Mouse (Mus musculus) heart, postnatal 0 days (tissue): Measurements from ENCODE around the gene Traf2. TPM values are rescaled to one million over a fixed set of nuclear protein-coding genes. Genes with fewer than 3 reads are reported as not detected.

Source experiments
- ATAC-seq: fragments of 200-750 bp; cut with Nextera tagmentation; 2 replicates; pipeline ENCODE4 v1.8.0; 2017; ENCODE audit warnings: low read depth, moderate number of reproducible peaks, moderate library complexity; ENCODE audit not compliant: insufficient read depth
- DNase-seq: peaks from one replicate; pipeline ENCODE4 v3.0.0-alpha.2; 2016; ENCODE audit warnings: low spot score
- H3K27ac ChIP-seq: fragments of 300-500 bp; sonication (generic); 2 replicates; pipeline ENCODE4 v1.5.1; 2014; ENCODE audit warnings: low read depth, mild to moderate bottlenecking
- H3K27me3 ChIP-seq: fragments of 300-500 bp; sonication (generic); 2 replicates; pipeline ENCODE4 v1.6.1; 2014; ENCODE audit warnings: low read length, mixed read lengths; ENCODE audit not compliant: control insufficient read depth, insufficient read depth
- H3K36me3 ChIP-seq: fragments of 300-500 bp; sonication (generic); replicated peaks from 2 replicates; pipeline ENCODE4 v1.6.1; 2014; ENCODE audit warnings: low read length, mixed read lengths; ENCODE audit not compliant: control insufficient read depth, insufficient read depth
- H3K4me1 ChIP-seq: fragments of 300-500 bp; sonication (generic); 2 replicates; pipeline ENCODE4 v1.6.1; 2014; ENCODE audit warnings: antibody characterized with exemption; ENCODE audit not compliant: control insufficient read depth, insufficient read depth
- H3K4me2 ChIP-seq: fragments of 300-500 bp; sonication (generic); 2 replicates; pipeline ENCODE4 v1.6.1; 2014; ENCODE audit warnings: low read depth, mild to moderate bottlenecking, low read length, moderate library complexity
- H3K4me3 ChIP-seq: fragments of 300-500 bp; sonication (generic); 2 replicates; pipeline ENCODE4 v1.5.1; 2014; ENCODE audit warnings: low read depth, low read length
- H3K9ac ChIP-seq: fragments of 300-500 bp; sonication (generic); replicated peaks from 2 replicates; pipeline ENCODE4 v1.6.1; 2014; ENCODE audit warnings: low read depth, low read length, mixed read lengths
- H3K9me3 ChIP-seq: fragments of 300-500 bp; sonication (generic); replicated peaks from 2 replicates; pipeline ENCODE4 v1.6.1; 2016; ENCODE audit warnings: low read length; ENCODE audit not compliant: control insufficient read depth
- CTCF ChIP-seq: IDR thresholded peaks from 2 replicates; pipeline ENCODE4 v1.5.1; 2016; ENCODE audit warnings: antibody characterized with exemption, control low read depth, low read depth
- EP300 ChIP-seq: IDR thresholded peaks from 2 replicates; pipeline ENCODE4 v1.6.1; 2016; ENCODE audit warnings: antibody characterized with exemption, low read depth
- WGBS: fragments of 180-500 bp; shearing (Covaris S2); extraction: QIAGEN DNeasy Blood & Tissue Kit; methylation state at CpG from one replicate; pipeline ENCODE4 v1.1.7; 2014; 5-methylcytosine and 5-hydroxymethylcytosine counted together
- polyA plus RNA-seq: library from polyadenylated mRNA; unstranded; fragments of >200 nt; fragmentation: Nextera tagmentation; extraction: Ambion mirVana; gene quantifications from 2 replicates; pipeline ENCODE4 v1.2.1, GENCODE M21; 2015
- total RNA-seq: library from RNA; depleted of rRNA; stranded (reverse); fragments of >200 nt; gene quantifications from 2 replicates; pipeline ENCODE4 v1.2.3, GENCODE M21; 2014; ENCODE audit warnings: low replicate concordance; rRNA removed

Traf2 gene
- total and polyA plus RNA-seq, 2 experiments from 2014 or later: 6.3 to 15.8 TPM

GRCm38 (mm10) chr2:25477967-25478675 lies 68.6 kb downstream of the Traf2 start:
- H3K4me2 ChIP-seq: no peak overlapping the region
- H3K9ac ChIP-seq: no peak overlapping the region
- H3K4me3 ChIP-seq: no peak overlapping the region
- H3K27ac ChIP-seq: no peak overlapping the region
- H3K4me1 ChIP-seq: no peaks in the 10 kb centered on the region; the same call in 1 of the 2 replicates
- no peak for DNase-seq
- H3K9me3 ChIP-seq: no peaks in the 10 kb centered on the region
- no peaks in the 10 kb centered on the region for H3K36me3 ChIP-seq
- TF ChIP-seq CTCF: no peak
- TF ChIP-seq EP300: no peak
- peak; percentile 63 for ATAC-seq
- no peaks in the 10 kb centered on the region for H3K27me3 ChIP-seq
- 73% methylated on average over 3 of the region's 3 CpGs for WGBS

- Histone ChIP-seq H3K4me2 (no peak overlapping the region), H3K4me1 (no peaks in the 10 kb centered on the region; the same call in 1 of the 2 replicates), H3K9ac (no peak overlapping the region), H3K36me3 (no peaks in the 10 kb centered on the region), H3K27me3 (no peaks in the 10 kb centered on the region), H3K4me3 (no peak overlapping the region), H3K9me3 (no peaks in the 10 kb centered on the region), H3K27ac (no peak overlapping the region)
- TF ChIP-seq EP300 (no peak), CTCF (no peak)
- 82% methylated on average over 8 of the region's 8 CpGs for WGBS
- ATAC-seq (no peak), DNase-seq (no peak)
These were observed 69.2 kb downstream of the Traf2 start for GRCm38 (mm10) chr2:25477541-25477940.

- Histone ChIP-seq H3K9ac (no peak overlapping the region), H3K4me3 (no peak overlapping the region), H3K36me3 (no peaks in the 10 kb centered on the region), H3K4me1 (peaks cover 23% of the 10 kb centered on the region), H3K9me3 (no peaks in the 10 kb centered on the region), H3K27me3 (no peaks in the 10 kb centered on the region), H3K4me2 (no peak overlapping the region), H3K27ac (no peak overlapping the region)
- WGBS: 63% methylated on average over 2 of the region's 2 CpGs
- ATAC-seq (no peak), DNase-seq (no peak)
- TF ChIP-seq EP300: no peak
- no peak for TF ChIP-seq CTCF
These were observed 74.2 kb downstream of the Traf2 start for GRCm38 (mm10) chr2:25472550-25472949.

GRCm38 (mm10) chr2:25469969-25470368 lies 76.8 kb downstream of the Traf2 start, which contains the start of gene Ptgds:
TSS of gene Ptgds (minus strand) at chr2:25470046.
- WGBS: 28% methylated on average over 6 of the region's 6 CpGs
- peak; percentile 66 for TF ChIP-seq EP300
- no peak for TF ChIP-seq CTCF
- peak within 1 kb of the TSS; percentile 96 for H3K27ac ChIP-seq
- no peaks in the 10 kb centered on the region for H3K36me3 ChIP-seq
- H3K9me3 ChIP-seq: no peaks in the 10 kb centered on the region
- no peaks in the 10 kb centered on the region for H3K27me3 ChIP-seq
- ATAC-seq (no peak; the same call in none of the 2 replicates), DNase-seq (no peak)
- H3K4me2 ChIP-seq: peak within 1 kb of the TSS; percentile 55
- H3K4me3 ChIP-seq: peak within 1 kb of the TSS; percentile 12
- H3K9ac ChIP-seq: peak within 1 kb of the TSS; percentile 29; the same call in 1 of the 2 replicates
- H3K4me1 ChIP-seq: peaks cover 33% of the 10 kb centered on the region

- peak; percentile 92 for ATAC-seq
- TF ChIP-seq EP300 (peak; percentile 60), CTCF (no peak)
- peak; percentile 85 for DNase-seq
- peak overlapping the region; percentile 12 for H3K4me3 ChIP-seq
- H3K4me2 ChIP-seq: peak overlapping the region; percentile 55
- H3K9me3 ChIP-seq: no peaks in the 10 kb centered on the region
- H3K9ac ChIP-seq: peak overlapping the region; percentile 29; the same call in 1 of the 2 replicates
- H3K27ac ChIP-seq: peak overlapping the region; percentile 96
- H3K36me3 ChIP-seq: no peaks in the 10 kb centered on the region
- 48% methylated on average over 10 of the region's 10 CpGs for WGBS
- peaks cover 33% of the 10 kb centered on the region for H3K4me1 ChIP-seq
- H3K27me3 ChIP-seq: no peaks in the 10 kb centered on the region
These were observed 77.5 kb downstream of the Traf2 start for GRCm38 (mm10) chr2:25468962-25469915.

Other genes starting within 250 kb of the Traf2 start
Only the 30 nearest of the 33 such genes appear.
- 20.1 and 41.2 TPM in 2 replicates for gene Man1b1, start 214.6 kb downstream of the Traf2 start, total RNA-seq
- gene Man1b1, start 214.6 kb downstream of the Traf2 start, polyA plus RNA-seq: 18.8 and 19.5 TPM in 2 replicates
- gene Dpp7, start 190.6 kb downstream of the Traf2 start, total RNA-seq: 9.0 and 13.2 TPM in 2 replicates
- gene Dpp7, start 190.6 kb downstream of the Traf2 start, polyA plus RNA-seq: 4.3 and 4.6 TPM in 2 replicates
- 1.3 and 10.9 TPM in 2 replicates for gene Uap1l1, start 181.3 kb downstream of the Traf2 start, total RNA-seq
- 13.0 and 14.3 TPM in 2 replicates for gene Uap1l1, start 181.3 kb downstream of the Traf2 start, polyA plus RNA-seq
- 14.0 and 26.1 TPM in 2 replicates for gene Sapcd2, start 174.6 kb downstream of the Traf2 start, total RNA-seq
- gene Sapcd2, start 174.6 kb downstream of the Traf2 start, polyA plus RNA-seq: 5.6 and 6.4 TPM in 2 replicates
- gene Entpd2, start 151.1 kb downstream of the Traf2 start, total RNA-seq: 7.9 and 44.8 TPM in 2 replicates
- 3.5 and 4.2 TPM in 2 replicates for gene Entpd2, start 151.1 kb downstream of the Traf2 start, polyA plus RNA-seq
- 43.0 and 49.7 TPM in 2 replicates for gene Npdc1, start 147.6 kb downstream of the Traf2 start, total RNA-seq
- gene Npdc1, start 147.6 kb downstream of the Traf2 start, polyA plus RNA-seq: 21.0 and 24.5 TPM in 2 replicates
- gene Fut7, start 123.7 kb downstream of the Traf2 start, total RNA-seq: not detected in 2 replicates
- gene Fut7, start 123.7 kb downstream of the Traf2 start, polyA plus RNA-seq: not detected in 2 replicates
- gene Abca2, start 118.2 kb downstream of the Traf2 start, total RNA-seq: 27.6 and 32.0 TPM in 2 replicates
- 2.4 and 3.6 TPM in 2 replicates for gene Abca2, start 118.2 kb downstream of the Traf2 start, polyA plus RNA-seq
- gene Clic3, start 90.1 kb downstream of the Traf2 start, total RNA-seq: 2.4 and 4.5 TPM in 2 replicates
- 6.5 and 7.4 TPM in 2 replicates for gene Clic3, start 90.1 kb downstream of the Traf2 start, polyA plus RNA-seq
- gene Paxx, start 85.8 kb downstream of the Traf2 start, total RNA-seq: 71.9 and 90.7 TPM in 2 replicates
- gene Paxx, start 85.8 kb downstream of the Traf2 start, polyA plus RNA-seq: 42.7 and 45.5 TPM in 2 replicates
- 708 and 711 TPM in 2 replicates for gene Ptgds, start 76.9 kb downstream of the Traf2 start, total RNA-seq
- gene Ptgds, start 76.9 kb downstream of the Traf2 start, polyA plus RNA-seq: 356 and 359 TPM in 2 replicates
- gene Lcn12, start 53.0 kb downstream of the Traf2 start, total RNA-seq: not detected in 2 replicates
- gene Lcn12, start 53.0 kb downstream of the Traf2 start, polyA plus RNA-seq: not detected in 2 replicates
- 115 and 141 TPM in 2 replicates for gene Fbxw5, start 46.2 kb downstream of the Traf2 start, total RNA-seq
- 70.6 and 76.5 TPM in 2 replicates for gene Fbxw5, start 46.2 kb downstream of the Traf2 start, polyA plus RNA-seq
- gene C8g, start 45.2 kb downstream of the Traf2 start, total RNA-seq: 1.6 and 9.0 TPM in 2 replicates
- 2.4 and 4.0 TPM in 2 replicates for gene C8g, start 45.2 kb downstream of the Traf2 start, polyA plus RNA-seq
- 112 and 136 TPM in 2 replicates for gene Edf1, start 10.9 kb upstream of the Traf2 start, total RNA-seq
- gene Edf1, start 10.9 kb upstream of the Traf2 start, polyA plus RNA-seq: 314 and 343 TPM in 2 replicates
- 1.7 and 2.0 TPM in 2 replicates for gene Mamdc4, start 27.9 kb upstream of the Traf2 start, total RNA-seq
- gene Mamdc4, start 27.9 kb upstream of the Traf2 start, polyA plus RNA-seq: 0.14 and 1.6 TPM in 2 replicates
- 37.9 and 43.3 TPM in 2 replicates for gene Phpt1, start 28.3 kb upstream of the Traf2 start, total RNA-seq
- 248 and 255 TPM in 2 replicates for gene Phpt1, start 28.3 kb upstream of the Traf2 start, polyA plus RNA-seq
- not detected in 2 replicates for gene Ajm1, start 34.8 kb upstream of the Traf2 start, total RNA-seq
- gene Ajm1, start 34.8 kb upstream of the Traf2 start, polyA plus RNA-seq: not detected in 2 replicates
- gene Rabl6, start 61.6 kb upstream of the Traf2 start, total RNA-seq: 52.1 and 89.9 TPM in 2 replicates
- gene Rabl6, start 61.6 kb upstream of the Traf2 start, polyA plus RNA-seq: 28.7 and 30.7 TPM in 2 replicates
- not detected in 2 replicates for gene Ccdc183, start 70.7 kb upstream of the Traf2 start, total RNA-seq
- 0.22 and 0.23 TPM in 2 replicates for gene Ccdc183, start 70.7 kb upstream of the Traf2 start, polyA plus RNA-seq
- 36.6 and 42.3 TPM in 2 replicates for gene Tmem141, start 75.1 kb upstream of the Traf2 start, total RNA-seq
- 36.8 and 38.4 TPM in 2 replicates for gene Tmem141, start 75.1 kb upstream of the Traf2 start, polyA plus RNA-seq
- 1.4 and 4.8 TPM in 2 replicates for gene Fcna, start 81.1 kb upstream of the Traf2 start, total RNA-seq
- gene Fcna, start 81.1 kb upstream of the Traf2 start, polyA plus RNA-seq: 1.9 and 3.4 TPM in 2 replicates
- not detected in 2 replicates for gene Lcn8, start 106.2 kb upstream of the Traf2 start, total RNA-seq
- gene Lcn8, start 106.2 kb upstream of the Traf2 start, polyA plus RNA-seq: not detected in 2 replicates
- not detected in 2 replicates for gene Lcn5, start 111.0 kb upstream of the Traf2 start, total RNA-seq
- not detected in 2 replicates for gene Lcn5, start 111.0 kb upstream of the Traf2 start, polyA plus RNA-seq
- not detected in 2 replicates for gene Lcn6, start 129.8 kb upstream of the Traf2 start, total RNA-seq
- not detected in 2 replicates for gene Lcn6, start 129.8 kb upstream of the Traf2 start, polyA plus RNA-seq
- not detected in 2 replicates for gene Lcn10, start 135.8 kb upstream of the Traf2 start, total RNA-seq
- gene Lcn10, start 135.8 kb upstream of the Traf2 start, polyA plus RNA-seq: not detected in 2 replicates
- not detected in 2 replicates for gene Obp2a, start 153.1 kb upstream of the Traf2 start, total RNA-seq
- not detected in 2 replicates for gene Obp2a, start 153.1 kb upstream of the Traf2 start, polyA plus RNA-seq
- 6.3 and 15.9 TPM in 2 replicates for gene Bmyc, start 159.8 kb upstream of the Traf2 start, total RNA-seq
- gene Bmyc, start 159.8 kb upstream of the Traf2 start, polyA plus RNA-seq: 35.3 and 38.7 TPM in 2 replicates
- gene Obp2b, start 190.1 kb upstream of the Traf2 start, total RNA-seq: not detected in 2 replicates
- gene Obp2b, start 190.1 kb upstream of the Traf2 start, polyA plus RNA-seq: not detected in 2 replicates
- not detected in 2 replicates for gene Lcn3, start 218.6 kb upstream of the Traf2 start, total RNA-seq
- gene Lcn3, start 218.6 kb upstream of the Traf2 start, polyA plus RNA-seq: not detected in 2 replicates